Mouse (Mus musculus) forebrain, embryonic 12.5 days (tissue): ENCODE measurements around the gene Tmbim7. TPM values are rescaled to one million over a fixed set of nuclear protein-coding genes. Genes with fewer than 3 reads are reported as not detected.
"Not testable (repeated sequence)": the region's sequence is repeated elsewhere in the genome, so short reads cannot be mapped to it uniquely, and the experiment has no call there.

ENCODE experiments used
- ATAC-seq: fragments of 200-750 bp; cut with Nextera tagmentation; 2 replicates; pipeline ENCODE4 v1.8.0; 2017; ENCODE audit warnings: moderate TSS enrichment; ENCODE audit not compliant: low FRiP score
- H3K27ac ChIP-seq: fragments of 300-500 bp; sonication (generic); 2 replicates; pipeline ENCODE4 v1.5.1; 2016; ENCODE audit warnings: mild to moderate bottlenecking
- H3K27me3 ChIP-seq: fragments of 300-500 bp; sonication (generic); 2 replicates; pipeline ENCODE4 v1.6.1; 2016; ENCODE audit warnings: mild to moderate bottlenecking
- H3K36me3 ChIP-seq: fragments of 300-500 bp; sonication (generic); replicated peaks from 2 replicates; pipeline ENCODE4 v1.6.1; 2016; ENCODE audit warnings: mild to moderate bottlenecking
- H3K4me1 ChIP-seq: fragments of 300-500 bp; sonication (generic); 2 replicates; pipeline ENCODE4 v1.6.1; 2016
- H3K4me2 ChIP-seq: fragments of 300-500 bp; sonication (generic); 2 replicates; pipeline ENCODE4 v1.6.1; 2016; ENCODE audit warnings: mild to moderate bottlenecking, moderate library complexity
- H3K4me3 ChIP-seq: fragments of 300-500 bp; sonication (generic); replicated peaks from 2 replicates; pipeline ENCODE4 v1.5.1; 2016; ENCODE audit warnings: mild to moderate bottlenecking
- H3K9ac ChIP-seq: fragments of 300-500 bp; sonication (generic); 2 replicates; pipeline ENCODE4 v1.6.1; 2016; ENCODE audit warnings: mild to moderate bottlenecking
- H3K9me3 ChIP-seq: fragments of 300-500 bp; sonication (generic); 2 replicates; pipeline ENCODE4 v1.6.1; 2016
- WGBS: fragments of 180-500 bp; shearing (Covaris S2); methylation state at CpG from one replicate; pipeline ENCODE4 v1.1.7; 2016; 5-methylcytosine and 5-hydroxymethylcytosine counted together
- polyA plus RNA-seq: library from polyadenylated mRNA; unstranded; fragments of >200 nt; fragmentation: Nextera tagmentation; extraction: Ambion mirVana; gene quantifications from 2 replicates; pipeline ENCODE4 v1.2.1, GENCODE M21; 2016

Tmbim7 gene
- polyA plus RNA-seq, result not detected in 2 replicates

DNA sequence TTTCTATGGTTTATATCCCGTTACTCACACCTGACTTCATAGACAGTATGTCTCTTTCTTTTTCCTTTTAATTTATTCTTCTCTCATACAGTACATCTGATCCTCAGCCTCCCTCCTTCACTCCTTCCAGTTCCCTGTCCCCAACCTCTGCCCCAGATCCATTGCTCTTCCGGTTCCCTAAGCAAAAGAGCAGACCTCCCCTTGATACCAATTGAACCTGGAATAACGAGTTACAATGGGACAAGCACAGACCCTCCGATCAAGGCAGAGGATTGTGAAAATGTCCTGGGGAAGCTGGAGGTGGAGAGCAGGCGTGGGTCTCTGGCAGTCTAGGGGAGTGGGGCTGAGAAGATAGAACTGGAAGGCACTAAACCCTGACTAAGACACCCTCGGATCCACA is at the start of gene Tmbim7:
Gene Tmbim7, plus strand, starts transcription at position 301 of the 400 bp plus-strand sequence.
- Histone ChIP-seq H3K9ac (no peak within 1 kb of the TSS), H3K27me3 (no peaks in the 10 kb centered on the region), H3K4me3 (no peak within 1 kb of the TSS), H3K27ac (no peak within 1 kb of the TSS), H3K4me1 (peaks cover 4% of the 10 kb centered on the region), H3K36me3 (no peaks in the 10 kb centered on the region), H3K4me2 (no peak within 1 kb of the TSS), H3K9me3 (no peaks in the 10 kb centered on the region)
- no peak for ATAC-seq
- WGBS, result 66% methylated on average over 6 of the region's 6 CpGs

DNA sequence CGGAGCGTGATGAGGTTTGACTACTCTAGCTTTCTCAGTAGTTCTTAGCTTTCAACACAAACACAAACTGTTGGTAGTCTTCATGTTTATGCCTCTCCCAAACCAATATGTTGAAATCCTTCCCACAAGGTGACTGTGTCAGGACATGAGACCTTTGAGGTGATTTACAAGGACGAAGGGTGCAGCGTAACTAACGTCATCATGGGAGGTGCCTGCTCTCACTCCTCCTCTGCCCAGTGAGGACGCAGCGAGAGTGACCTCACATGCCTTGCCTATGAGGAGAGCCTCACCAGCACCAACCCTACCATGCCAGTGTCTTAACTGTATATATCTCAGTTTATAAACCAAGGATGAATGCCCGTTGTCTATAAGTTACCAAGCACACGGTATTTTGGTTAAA is 43.9 kb upstream of the Tmbim7 start:
- H3K4me3 ChIP-seq, result no peak overlapping the region
- H3K27ac ChIP-seq, result no peak overlapping the region
- ATAC-seq, result no peak
- peaks cover 45% of the 10 kb centered on the region for H3K36me3 ChIP-seq
- no peaks in the 10 kb centered on the region for H3K4me1 ChIP-seq
- no peak overlapping the region for H3K4me2 ChIP-seq
- no peaks in the 10 kb centered on the region for H3K9me3 ChIP-seq
- H3K27me3 ChIP-seq, result no peaks in the 10 kb centered on the region
- 94% methylated on average over 9 of the region's 9 CpGs for WGBS
- no peak overlapping the region for H3K9ac ChIP-seq

DNA sequence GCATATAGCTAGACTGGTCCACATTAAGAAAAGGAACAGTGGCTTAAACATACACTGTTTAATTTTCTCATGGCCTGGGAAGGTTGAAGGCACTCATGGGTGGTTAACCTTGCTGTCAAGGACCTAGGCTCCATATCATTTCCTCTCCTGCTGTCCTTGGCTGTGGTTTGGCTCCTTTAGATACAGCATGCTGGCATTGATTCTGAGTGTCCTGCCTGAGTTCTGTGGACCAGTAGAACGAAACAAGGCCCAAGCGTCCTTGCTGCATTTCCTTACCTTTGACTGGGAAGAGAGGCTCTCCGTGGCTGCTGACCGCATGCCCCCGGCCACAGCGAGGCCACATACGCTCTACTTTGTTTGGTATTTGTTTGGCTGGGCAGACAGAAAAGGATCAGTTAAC is 41.7 kb upstream of the Tmbim7 start:
- H3K4me1 ChIP-seq, result no peaks in the 10 kb centered on the region
- no peak overlapping the region for H3K4me2 ChIP-seq
- H3K27ac ChIP-seq, result no peak overlapping the region
- no peaks in the 10 kb centered on the region for H3K9me3 ChIP-seq
- H3K4me3 ChIP-seq, result no peak overlapping the region
- no peak overlapping the region for H3K9ac ChIP-seq
- 95% methylated on average over 7 of the region's 7 CpGs for WGBS
- no peaks in the 10 kb centered on the region for H3K27me3 ChIP-seq
- ATAC-seq, result no peak
- peaks cover 50% of the 10 kb centered on the region for H3K36me3 ChIP-seq

DNA sequence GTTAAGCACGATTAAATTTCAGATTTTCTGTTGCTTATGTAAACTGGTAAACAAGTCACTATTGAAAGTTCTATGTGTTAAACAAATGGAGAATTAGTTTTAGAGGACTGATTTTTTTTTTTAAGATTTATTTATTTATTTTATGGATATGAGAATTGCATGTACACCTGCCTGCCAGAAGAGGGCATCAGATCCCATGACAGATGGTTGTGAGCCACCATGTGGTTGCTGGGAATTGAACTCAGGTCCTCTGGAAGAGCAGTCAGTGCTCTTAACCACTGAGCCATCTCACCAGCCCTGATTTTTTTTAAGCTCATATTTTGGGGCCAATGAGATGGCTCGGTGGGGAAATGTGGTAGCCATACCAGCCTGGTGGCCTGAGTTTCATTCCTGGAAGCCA is 39.1 kb upstream of the Tmbim7 start:
- 97% methylated on average over 2 of the region's 2 CpGs for WGBS
- not testable (repeated sequence) for H3K9ac ChIP-seq, H3K27ac ChIP-seq, H3K9me3 ChIP-seq, H3K4me3 ChIP-seq, H3K27me3 ChIP-seq, ATAC-seq, H3K4me2 ChIP-seq, H3K4me1 ChIP-seq
- H3K36me3 ChIP-seq, result peaks cover 41% of the 10 kb centered on the region

DNA sequence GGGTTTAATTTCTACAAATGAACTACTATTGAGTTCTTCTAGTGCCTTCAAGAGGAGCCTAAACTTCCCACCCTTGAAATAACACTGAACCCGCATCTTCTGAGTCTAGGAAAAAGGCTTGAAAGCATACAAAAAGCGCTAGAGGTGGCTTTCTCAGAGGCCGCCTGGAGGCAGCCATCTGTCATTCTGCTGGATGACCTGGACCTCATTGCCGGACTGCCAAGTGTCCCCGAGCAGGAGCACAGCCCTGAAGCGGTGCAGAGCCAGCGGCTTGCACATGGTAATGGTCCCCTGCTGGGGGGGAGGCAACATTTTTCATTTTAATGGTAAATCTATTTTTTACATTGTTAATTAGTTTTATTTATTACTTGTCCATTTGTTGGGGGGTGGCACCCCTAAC is 30.5 kb upstream of the Tmbim7 start:
- WGBS, result 88% methylated on average over 7 of the region's 7 CpGs
- Histone ChIP-seq H3K4me2 (no peak overlapping the region), H3K9me3 (no peaks in the 10 kb centered on the region), H3K27ac (no peak overlapping the region), H3K4me1 (no peaks in the 10 kb centered on the region), H3K27me3 (no peaks in the 10 kb centered on the region), H3K36me3 (peaks cover 24% of the 10 kb centered on the region), H3K9ac (no peak overlapping the region), H3K4me3 (no peak overlapping the region)
- no peak for ATAC-seq

DNA sequence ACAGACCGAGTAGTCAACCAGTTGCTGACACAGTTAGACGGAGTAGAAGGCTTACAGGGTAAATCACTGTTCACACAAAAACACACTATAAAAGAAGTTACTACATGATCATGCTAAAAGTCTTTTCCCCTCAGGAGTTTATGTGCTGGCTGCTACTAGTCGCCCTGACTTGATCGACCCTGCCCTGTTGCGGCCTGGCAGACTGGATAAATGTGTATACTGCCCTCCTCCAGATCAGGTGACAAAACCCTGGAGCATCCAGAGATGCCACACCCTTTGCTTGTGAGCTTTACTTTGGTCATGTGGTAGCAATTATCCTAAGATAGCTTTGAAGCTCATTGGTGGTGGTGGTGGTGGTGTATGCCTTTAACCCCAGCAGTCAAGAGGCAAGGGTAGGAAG is 20.9 kb upstream of the Tmbim7 start:
- no peak overlapping the region for H3K4me3 ChIP-seq
- 95% methylated on average over 5 of the region's 5 CpGs for whole genome bisulfite sequencing
- H3K27ac ChIP-seq, result no peak overlapping the region
- H3K9ac ChIP-seq, result no peak overlapping the region
- H3K4me1 ChIP-seq, result no peaks in the 10 kb centered on the region
- H3K4me2 ChIP-seq, result no peak overlapping the region
- peaks cover 37% of the 10 kb centered on the region for H3K36me3 ChIP-seq
- no peaks in the 10 kb centered on the region for H3K27me3 ChIP-seq
- no peaks in the 10 kb centered on the region for H3K9me3 ChIP-seq
- no peak for ATAC-seq

DNA sequence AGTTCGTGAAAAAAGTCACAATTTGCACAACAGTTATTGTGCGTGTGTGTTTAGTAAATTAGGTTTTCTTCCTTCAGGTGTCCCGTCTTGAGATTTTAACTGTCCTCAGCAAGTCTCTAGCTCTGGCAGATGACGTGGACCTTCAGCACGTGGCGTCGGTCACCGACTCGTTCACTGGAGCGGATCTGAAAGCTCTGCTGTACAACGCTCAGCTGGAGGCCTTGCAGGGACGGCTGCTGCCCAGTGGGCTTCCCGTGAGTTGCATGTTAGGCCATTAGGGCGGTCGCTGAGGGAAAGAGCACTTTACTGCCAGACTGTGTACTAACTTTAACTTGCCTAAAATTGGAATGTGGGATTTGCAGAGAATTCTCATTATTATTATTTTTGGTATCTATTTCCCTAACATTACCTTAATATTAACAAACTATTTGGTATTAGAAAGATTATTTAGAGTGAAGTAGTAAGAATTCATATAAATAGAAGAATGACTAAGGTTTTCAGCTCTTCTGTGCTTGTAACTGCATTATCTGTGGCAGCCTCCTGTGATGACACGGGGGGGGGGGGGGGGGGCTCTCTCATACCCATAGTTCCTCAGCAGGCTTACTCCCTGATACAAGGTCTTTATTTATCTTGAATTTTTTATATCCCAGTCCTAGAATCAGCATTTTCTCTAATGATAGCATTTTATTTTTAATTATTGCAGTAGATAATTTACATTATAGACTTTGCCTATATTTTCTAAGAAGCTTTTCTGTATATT is 19.3 kb upstream of the Tmbim7 start:
- ATAC-seq, result no peak
- peaks cover 24% of the 10 kb centered on the region for H3K36me3 ChIP-seq

DNA sequence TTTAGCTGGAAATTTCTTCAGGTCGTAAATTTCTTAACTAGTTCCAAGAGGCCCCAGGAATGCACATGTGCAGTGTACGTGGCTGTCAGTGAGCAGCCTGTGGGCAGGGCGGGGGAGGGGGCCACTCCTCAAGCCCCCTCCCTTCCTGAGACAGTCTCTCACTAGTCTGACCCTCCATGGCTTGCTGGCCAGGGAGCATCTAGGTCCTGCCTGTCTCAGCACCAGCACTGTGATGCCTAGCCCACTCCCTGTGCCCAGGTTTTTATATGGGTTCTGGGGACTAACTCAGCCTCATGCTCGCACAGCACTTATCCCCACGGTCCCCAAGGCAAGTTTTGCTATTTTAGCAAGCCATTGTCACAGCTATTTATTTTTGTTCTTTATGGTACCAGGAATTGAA is 18.7 kb upstream of the Tmbim7 start:
- H3K9ac ChIP-seq, result no peak overlapping the region
- H3K4me3 ChIP-seq, result no peak overlapping the region
- no peak overlapping the region for H3K27ac ChIP-seq
- H3K4me2 ChIP-seq, result no peak overlapping the region
- 91% methylated on average over 5 of the region's 5 CpGs for WGBS
- no peak for ATAC-seq
- H3K9me3 ChIP-seq, result no peaks in the 10 kb centered on the region
- H3K4me1 ChIP-seq, result no peaks in the 10 kb centered on the region
- peaks cover 24% of the 10 kb centered on the region for H3K36me3 ChIP-seq
- H3K27me3 ChIP-seq, result no peaks in the 10 kb centered on the region

More for the DNA sequence above, 19.3 kb upstream of the Tmbim7 start:
- Histone ChIP-seq H3K4me3 (no peak overlapping the region), H3K9ac (no peak overlapping the region), H3K9me3 (no peaks in the 10 kb centered on the region), H3K4me2 (no peak overlapping the region), H3K4me1 (no peaks in the 10 kb centered on the region), H3K27me3 (no peaks in the 10 kb centered on the region), H3K27ac (no peak overlapping the region)
- 67% methylated on average over 16 of the region's 16 CpGs for WGBS

DNA sequence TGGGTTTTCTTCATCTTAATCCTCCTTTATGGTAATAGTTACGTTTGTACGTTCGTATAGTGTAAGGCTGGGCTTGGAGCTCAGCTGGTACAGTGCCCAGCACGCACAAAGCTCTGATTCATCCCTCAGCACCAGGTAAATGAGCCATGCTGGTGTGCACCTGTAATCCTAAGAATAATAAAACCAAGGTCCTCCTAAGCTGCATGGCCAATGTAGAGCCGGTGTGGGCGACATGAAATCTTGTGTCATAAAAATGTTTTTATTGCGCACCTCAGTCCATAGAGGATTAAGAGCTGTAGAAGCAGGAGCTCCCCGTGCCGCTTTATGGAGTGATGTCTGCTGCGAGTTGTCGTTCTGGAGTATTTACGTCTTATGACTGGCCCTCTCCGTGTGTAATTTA is 17.7 kb upstream of the Tmbim7 start:
- 96% methylated on average over 13 of the region's 13 CpGs for WGBS
- ATAC-seq, result no peak
- H3K9me3 ChIP-seq, result no peaks in the 10 kb centered on the region

DNA sequence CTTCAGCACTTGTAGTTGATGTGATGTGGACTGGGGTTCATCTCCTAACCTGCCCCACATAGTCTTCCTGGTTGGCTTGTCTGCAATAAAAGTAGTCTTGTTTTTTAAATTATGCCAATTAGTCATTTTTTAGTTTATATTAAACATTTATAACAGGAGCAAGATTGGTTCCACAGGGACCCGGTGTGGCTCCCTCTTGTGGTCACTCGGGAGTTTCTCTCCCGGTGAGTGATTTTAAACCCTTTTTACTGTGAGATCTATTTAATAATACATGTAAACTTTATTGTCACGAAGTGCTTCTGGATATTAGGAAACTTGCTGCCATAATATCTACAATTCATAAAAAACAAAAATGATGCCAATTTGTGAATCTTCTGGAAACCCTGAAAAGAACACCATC is 17.0 kb upstream of the Tmbim7 start:
- Histone ChIP-seq H3K4me2 (no peak overlapping the region), H3K27ac (no peak overlapping the region), H3K36me3 (peaks cover 24% of the 10 kb centered on the region), H3K4me3 (no peak overlapping the region), H3K27me3 (no peaks in the 10 kb centered on the region), H3K9ac (no peak overlapping the region), H3K9me3 (no peaks in the 10 kb centered on the region), H3K4me1 (no peaks in the 10 kb centered on the region)
- no peak for ATAC-seq
- WGBS, result 79% methylated on average over 4 of the region's 4 CpGs

More for the DNA sequence above, 17.7 kb upstream of the Tmbim7 start:
- H3K36me3 ChIP-seq, result peaks cover 24% of the 10 kb centered on the region
- no peak overlapping the region for H3K4me2 ChIP-seq
- H3K27me3 ChIP-seq, result no peaks in the 10 kb centered on the region
- H3K9ac ChIP-seq, result no peak overlapping the region
- H3K4me3 ChIP-seq, result no peak overlapping the region
- H3K4me1 ChIP-seq, result no peaks in the 10 kb centered on the region
- no peak overlapping the region for H3K27ac ChIP-seq

DNA sequence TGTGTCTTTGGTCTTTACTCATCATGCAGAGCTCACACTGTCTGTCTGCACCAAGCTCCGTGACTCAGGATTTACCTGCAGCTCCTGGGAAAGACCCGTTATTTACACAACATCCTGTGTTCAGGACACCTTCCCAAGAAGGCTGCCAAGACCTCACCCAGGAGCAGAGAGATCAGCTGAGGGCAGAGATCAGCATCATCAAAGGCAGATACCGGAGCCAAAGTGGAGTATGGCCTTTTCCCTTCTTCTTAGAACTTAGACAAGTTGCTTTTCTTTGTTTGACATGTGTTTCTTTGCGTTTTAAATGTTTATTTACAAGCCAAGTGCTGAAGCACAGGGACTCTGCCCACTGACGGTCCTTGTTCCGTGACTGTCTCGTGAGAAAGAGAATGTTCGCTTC is 15.7 kb upstream of the Tmbim7 start:
- WGBS, result 89% methylated on average over 8 of the region's 8 CpGs
- Histone ChIP-seq H3K4me2 (no peak overlapping the region), H3K36me3 (peaks cover 22% of the 10 kb centered on the region), H3K4me1 (no peaks in the 10 kb centered on the region), H3K4me3 (no peak overlapping the region), H3K9me3 (no peaks in the 10 kb centered on the region), H3K9ac (no peak overlapping the region), H3K27me3 (no peaks in the 10 kb centered on the region), H3K27ac (no peak overlapping the region)
- no peak for ATAC-seq

DNA sequence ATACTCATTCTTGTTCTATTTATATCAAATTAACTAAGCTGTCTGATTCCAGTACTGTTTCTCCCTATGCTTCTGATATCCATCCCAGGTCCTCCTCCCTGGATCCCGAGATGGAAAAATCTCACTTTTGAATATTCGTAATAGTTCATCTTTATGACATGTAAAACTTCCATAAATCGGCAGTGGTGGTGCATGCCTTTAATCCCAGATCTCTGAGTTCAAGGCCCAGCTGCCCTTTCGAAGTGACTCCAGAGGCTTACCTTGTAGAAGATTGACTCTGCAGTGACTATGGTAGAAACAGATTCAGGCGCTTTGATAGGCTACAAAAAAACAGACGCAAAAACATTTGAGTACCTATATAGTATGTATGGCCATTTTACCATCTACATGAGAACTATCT is 6.4 kb upstream of the Tmbim7 start:
- Histone ChIP-seq H3K4me2 (no peak overlapping the region), H3K4me3 (no peak overlapping the region), H3K27me3 (no peaks in the 10 kb centered on the region), H3K27ac (no peak overlapping the region), H3K9ac (no peak overlapping the region), H3K9me3 (no peaks in the 10 kb centered on the region), H3K4me1 (peaks cover 10% of the 10 kb centered on the region), H3K36me3 (peaks cover 41% of the 10 kb centered on the region)
- 94% methylated on average over 6 of the region's 6 CpGs for WGBS
- ATAC-seq, result no peak

DNA sequence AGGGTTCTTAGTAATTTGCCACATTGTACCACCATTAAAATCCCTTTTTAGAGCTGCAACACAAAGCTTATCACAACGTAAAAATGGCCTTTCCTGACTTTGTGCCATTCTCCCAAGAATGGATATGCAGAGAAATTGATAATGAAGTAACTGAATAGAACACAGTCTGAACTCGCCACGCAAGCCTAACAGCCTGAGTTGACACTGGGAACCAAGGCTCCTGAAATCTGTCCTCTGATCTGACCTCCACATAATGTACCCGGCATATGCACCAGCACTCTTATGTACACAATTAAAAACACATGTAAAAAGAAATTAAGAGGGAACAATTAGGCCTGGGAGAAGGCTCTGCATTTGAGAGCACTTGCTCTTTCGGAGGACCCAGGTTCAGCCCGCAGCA is 5.7 kb upstream of the Tmbim7 start:
- H3K4me1 ChIP-seq, result peaks cover 10% of the 10 kb centered on the region
- H3K27ac ChIP-seq, result no peak overlapping the region
- H3K36me3 ChIP-seq, result peaks cover 38% of the 10 kb centered on the region
- H3K27me3 ChIP-seq, result no peaks in the 10 kb centered on the region
- WGBS, result 83% methylated on average over 6 of the region's 6 CpGs
- H3K9ac ChIP-seq, result no peak overlapping the region
- H3K9me3 ChIP-seq, result no peaks in the 10 kb centered on the region
- H3K4me3 ChIP-seq, result no peak overlapping the region
- H3K4me2 ChIP-seq, result no peak overlapping the region
- no peak for ATAC-seq
